Mouse (Mus musculus): ENCODE data around the gene Ndufs7.

Ndufs7 gene

DNA sequence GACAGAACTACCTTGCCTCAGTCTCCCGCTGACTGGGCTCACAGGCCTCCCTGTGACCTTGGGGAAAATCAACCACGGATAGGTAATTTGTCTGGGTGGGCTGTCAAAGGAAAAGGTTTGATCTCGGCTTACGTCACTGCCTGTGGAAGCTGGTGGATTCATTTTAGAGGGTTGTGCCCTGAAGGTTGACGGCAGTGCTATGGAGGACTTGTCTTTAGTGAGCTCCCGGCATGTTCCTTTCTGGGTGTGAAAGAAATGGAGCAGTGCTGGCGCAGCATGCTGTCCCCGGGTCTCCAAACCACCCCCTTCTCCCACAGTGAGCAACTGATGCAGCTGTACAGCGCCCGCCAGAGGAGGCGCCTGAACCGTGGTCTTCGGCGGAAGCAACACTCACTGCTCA lies 44.4 kb downstream of the Ndufs7 start:
- DNase-seq (ENCODE audit: low read depth in 1 of 2, low spot score in 2 of 2), result no peak

DNA sequence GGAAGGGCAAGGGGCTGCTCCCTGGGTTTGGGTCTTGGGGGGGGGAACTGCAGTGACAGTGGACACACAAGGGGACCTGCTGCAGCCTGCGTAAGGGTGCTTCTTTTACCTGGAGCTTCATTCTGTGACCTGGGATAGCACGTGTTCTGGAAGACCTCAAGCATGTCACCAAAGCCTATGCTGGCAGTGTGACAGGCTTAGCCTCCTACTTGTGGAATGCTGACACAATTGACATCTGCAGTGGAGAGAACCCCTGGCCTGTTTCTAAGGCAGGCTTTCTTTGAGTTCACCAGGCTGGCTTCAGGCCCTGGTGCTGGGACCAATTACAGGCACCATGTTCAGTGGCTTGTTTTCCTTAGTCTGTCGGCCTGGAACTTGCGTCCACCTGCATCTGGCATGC lies 45.4 kb downstream of the Ndufs7 start:
- no peak for DNase-seq (ENCODE audit: low read depth in 1 of 2, low spot score in 2 of 2)

DNA sequence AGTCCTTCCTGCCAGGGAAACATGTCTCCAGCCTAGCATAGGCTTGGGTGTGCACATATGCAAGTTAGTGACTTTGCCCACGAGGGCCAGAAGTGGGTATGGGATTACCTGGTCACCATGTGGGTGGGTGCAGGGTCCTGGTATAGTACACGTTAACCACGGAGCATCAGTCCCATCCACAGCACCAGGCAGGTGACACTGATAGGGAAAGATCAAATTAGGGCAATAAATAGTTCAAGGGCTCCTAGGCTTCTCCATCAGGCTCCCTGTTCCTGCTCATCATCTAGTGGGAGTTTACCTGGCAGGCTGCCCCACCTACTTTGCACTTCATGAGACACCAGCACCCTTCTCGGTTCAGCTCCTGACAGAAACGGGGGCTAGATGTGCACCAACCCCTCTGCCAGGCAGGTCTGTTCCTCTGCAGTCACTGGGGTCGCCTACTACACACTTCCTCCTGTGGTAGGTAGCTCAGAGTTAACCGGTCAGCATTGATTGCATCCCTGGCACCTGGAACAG lies 45.9 kb downstream of the Ndufs7 start:
- no peak for DNase-seq (ENCODE audit: low read depth in 1 of 2, low spot score in 2 of 2)

- DNase-seq (ENCODE audit: low read depth in 1 of 2, low spot score in 2 of 2), result peak in 1 of 2 experiments; percentile 62
Measured at GRCm38 (mm10) chr10:80295618-80296425, 46.9 kb downstream of the Ndufs7 start, which contains the start of gene Apc2. TSS of gene Apc2 (plus strand) at chr10:80295977.

DNA sequence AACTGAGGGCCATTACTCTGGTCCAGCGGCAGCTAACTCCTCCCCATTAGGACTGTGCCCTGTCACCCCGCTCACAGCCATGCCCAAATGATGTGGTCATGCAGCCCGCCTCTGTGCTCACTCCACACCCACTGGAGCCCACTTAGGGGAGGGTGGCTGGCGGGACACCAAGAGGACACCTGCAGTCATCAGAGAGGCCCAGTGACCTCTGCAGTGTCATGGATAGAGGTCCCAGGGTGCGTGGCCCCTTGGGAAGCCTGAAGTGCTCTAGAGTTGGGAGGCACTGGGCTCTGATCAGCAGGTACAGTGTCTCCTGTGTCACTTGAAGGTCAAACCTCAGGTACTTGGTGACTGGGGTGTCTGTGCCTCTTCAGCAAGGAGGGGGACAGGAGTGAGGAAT lies 47.9 kb downstream of the Ndufs7 start:
- no peak for DNase-seq (ENCODE audit: low read depth in 1 of 2, low spot score in 2 of 2)

DNA sequence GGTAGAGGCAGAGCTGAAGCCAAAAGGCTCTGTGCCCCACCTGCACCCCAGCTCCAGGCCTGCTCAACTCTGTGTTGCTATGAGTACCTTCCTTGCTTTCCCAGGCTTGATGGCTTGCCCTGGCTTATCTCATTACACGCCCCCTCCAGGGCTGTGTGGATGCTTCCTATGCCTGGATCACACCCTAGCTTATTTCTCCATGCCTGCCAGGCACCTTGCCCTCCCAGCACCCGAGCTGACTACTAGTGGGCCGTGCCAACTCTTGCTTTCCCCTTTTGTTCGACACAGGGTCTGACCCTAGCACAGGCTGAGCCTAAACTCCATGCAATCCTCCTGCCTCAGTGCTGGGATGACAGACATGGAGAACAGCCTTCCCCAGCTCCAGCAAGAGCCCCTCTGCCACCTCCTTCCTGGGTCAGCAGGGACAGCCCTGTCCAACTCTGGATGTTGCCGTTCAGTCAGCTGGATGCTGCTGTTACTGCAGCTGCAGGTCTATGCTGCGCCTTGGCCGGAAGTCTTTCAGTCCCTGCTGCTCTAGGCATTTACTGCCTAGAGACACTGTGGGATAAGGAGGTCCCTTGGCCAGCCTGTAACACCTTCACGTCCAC lies 48.7 kb downstream of the Ndufs7 start:
- no peak for DNase-seq (ENCODE audit: low read depth in 1 of 2, low spot score in 2 of 2)

GRCm38 (mm10) chr10:80298571-80299281 lies 49.8 kb downstream of the Ndufs7 start:
- DNase-seq (ENCODE audit: low read depth in 1 of 2, low spot score in 2 of 2), result no peak

GRCm38 (mm10) chr10:80299301-80299700 lies 50.4 kb downstream of the Ndufs7 start:
- no peak for DNase-seq (ENCODE audit: low read depth in 1 of 2, low spot score in 2 of 2)

DNA sequence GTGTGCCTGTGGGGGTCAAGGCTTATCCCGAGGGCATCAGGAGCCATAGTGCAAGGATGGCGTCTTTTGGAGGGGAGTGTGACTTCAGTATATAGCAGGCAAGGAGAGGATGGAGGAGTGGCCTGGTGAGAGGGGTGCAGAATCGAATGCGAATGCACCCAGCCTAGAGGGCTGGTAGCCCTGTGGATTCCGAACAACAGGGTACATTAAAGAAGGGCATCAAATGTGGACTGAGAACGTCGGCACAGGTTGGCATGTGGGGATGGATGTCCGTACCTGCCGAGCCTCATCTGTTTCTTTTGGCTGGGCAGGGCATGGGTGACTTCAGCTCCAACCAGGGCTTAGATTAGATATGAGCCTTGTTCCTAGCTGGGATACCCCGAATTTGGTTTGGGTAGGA lies 50.9 kb downstream of the Ndufs7 start:
- DNase-seq (ENCODE audit: low read depth in 1 of 2, low spot score in 2 of 2), result no peak

DNA sequence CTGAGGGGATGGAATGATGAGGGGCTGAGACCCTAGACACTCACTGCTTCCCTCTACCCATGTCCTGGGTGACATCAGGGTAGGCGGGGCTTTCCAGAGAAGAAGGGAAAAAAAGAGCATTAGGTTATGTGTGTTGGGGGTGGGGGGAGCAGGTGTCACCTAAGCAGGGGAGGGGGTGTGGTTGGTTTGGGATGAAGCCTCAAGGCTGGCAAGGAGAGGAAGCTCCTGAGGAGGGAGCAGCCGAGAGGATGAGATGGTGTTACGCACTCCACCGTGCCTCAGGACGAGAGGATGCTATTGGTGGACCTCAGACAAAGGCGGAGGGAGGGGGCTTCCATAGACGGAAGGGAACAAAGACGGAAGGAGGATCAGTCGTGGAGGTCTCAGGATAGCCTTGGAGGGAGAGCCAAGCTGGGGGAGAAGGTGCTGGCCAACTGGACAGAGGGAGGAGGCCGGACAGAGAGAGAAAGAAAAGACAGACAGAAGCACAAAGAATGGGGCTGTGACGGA lies 51.8 kb downstream of the Ndufs7 start:
- DNase-seq (ENCODE audit: low read depth in 1 of 2, low spot score in 2 of 2), result no peak

GRCm38 (mm10) chr10:80301256-80302081 lies 52.5 kb downstream of the Ndufs7 start:
- no peak for DNase-seq (ENCODE audit: low read depth in 1 of 2, low spot score in 2 of 2)

DNA sequence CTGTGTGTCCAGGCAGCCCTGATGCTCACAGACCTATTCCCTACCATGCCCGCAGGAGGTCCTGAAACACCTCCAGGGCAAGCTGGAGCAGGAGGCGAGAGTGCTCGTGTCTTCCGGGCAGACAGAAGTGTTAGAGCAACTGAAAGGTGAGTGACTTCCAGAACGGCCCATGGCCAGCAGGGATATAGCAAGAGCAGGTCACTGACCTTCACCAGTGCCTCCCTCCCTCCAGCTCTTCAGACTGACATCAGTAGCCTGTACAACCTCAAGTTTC lies 53.1 kb downstream of the Ndufs7 start:
- DNase-seq (ENCODE audit: low read depth in 1 of 2, low spot score in 2 of 2), result no peak

GRCm38 (mm10) chr10:80302471-80302881 lies 53.6 kb downstream of the Ndufs7 start:
- DNase-seq (ENCODE audit: low read depth in 1 of 2, low spot score in 2 of 2), result no peak

GRCm38 (mm10) chr10:80304458-80304857 lies 55.5 kb downstream of the Ndufs7 start:
- no peak for DNase-seq (ENCODE audit: low read depth in 1 of 2, low spot score in 2 of 2)

DNA sequence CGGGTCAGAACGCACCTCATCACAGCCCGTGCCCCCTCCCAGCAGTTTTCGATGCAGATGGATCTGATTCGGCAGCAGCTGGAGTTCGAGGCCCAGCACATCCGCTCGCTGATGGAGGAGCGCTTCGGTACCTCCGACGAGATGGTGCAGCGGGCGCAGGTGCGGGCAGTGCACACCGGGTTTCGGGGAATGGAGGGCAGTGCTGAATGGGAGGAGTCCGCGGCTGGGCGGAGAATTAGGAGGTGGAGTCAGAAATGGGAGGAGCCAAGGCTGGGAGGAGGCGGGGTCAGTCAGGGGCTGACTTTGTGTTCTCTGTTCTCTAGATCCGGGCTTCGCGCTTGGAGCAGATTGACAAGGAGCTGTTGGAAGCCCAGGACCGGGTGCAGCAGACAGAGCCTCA lies 55.9 kb downstream of the Ndufs7 start:
- DNase-seq (ENCODE audit: low read depth in 1 of 2, low spot score in 2 of 2), result peak in 1 of 2 experiments; percentile 31

Data from monocyte, adult 2 months (primary cell).